Mouse (Mus musculus) spleen, adult 18-20 months (tissue): ENCODE results near the gene Gm7995.
"Not testable (repeated sequence)": the region's sequence is repeated elsewhere in the genome, so short reads cannot be mapped to it uniquely, and the experiment has no call there.

Source experiments
- DNase-seq, 2 experiments: peaks; one replicate each; pipeline ENCODE4 v3.0.0; 2022; ENCODE audit warnings: mixed read lengths in 2 of 2

The Gm7995 gene

DNA sequence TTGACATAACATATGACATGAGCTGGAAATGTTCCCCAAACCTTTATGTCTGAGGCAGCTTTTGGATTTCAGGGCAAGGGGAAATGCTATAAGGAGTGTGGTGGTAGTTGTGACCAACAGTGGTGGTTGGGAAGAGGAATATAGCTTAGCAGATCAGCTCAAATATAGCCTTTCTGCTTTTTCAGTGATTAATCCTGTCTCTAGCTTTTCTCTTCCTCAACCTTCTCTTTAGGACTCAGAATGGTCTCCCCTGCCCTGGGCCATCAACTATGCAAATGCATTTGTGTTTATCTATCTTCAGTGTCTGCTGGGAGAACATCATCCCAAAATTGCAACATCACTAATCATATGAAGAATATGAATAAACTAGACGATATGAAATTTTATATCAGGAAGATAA is at the start of gene Gm7995:
Gm7995 (plus strand) TSS at position 301 of the 400 bp plus-strand sequence.
- DNase-seq, result not testable (repeated sequence)

DNA sequence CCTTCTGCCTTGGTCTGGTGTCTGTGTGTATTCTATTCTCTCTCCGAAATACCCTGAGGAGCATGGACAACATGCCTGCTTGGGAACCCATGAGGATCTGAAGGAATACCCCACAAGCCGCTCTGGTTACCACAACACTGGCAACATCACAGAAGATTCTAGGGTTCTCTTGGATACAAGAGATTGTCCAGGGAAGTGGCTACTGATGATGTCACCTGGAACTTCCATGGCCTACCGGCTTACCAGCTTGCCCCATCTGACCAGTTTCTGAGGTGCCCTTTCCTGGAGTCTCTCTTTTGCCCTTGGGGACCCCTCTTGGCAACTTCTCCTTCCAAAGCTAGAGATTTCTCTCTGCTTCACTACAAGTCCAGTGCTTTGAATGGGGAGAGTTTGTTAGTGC is 12.8 kb upstream of the Gm7995 start, which contains the start of gene Gm9611:
Gm9611 (minus strand) TSS at position 101 of the 400 bp plus-strand sequence.
- not testable (repeated sequence) for DNase-seq
